Mouse (Mus musculus) midbrain, embryonic 16.5 days (tissue): ENCODE data around the gene Pla2g2e. TPM values are rescaled to one million over a fixed set of nuclear protein-coding genes. Genes with fewer than 3 reads are reported as not detected.
"Not testable (repeated sequence)": the region's sequence is repeated elsewhere in the genome, so short reads cannot be mapped to it uniquely, and the experiment has no call there.

Experiments used
- ATAC-seq: fragments of 200-750 bp; cut with Nextera tagmentation; 2 replicates; pipeline ENCODE4 v1.8.0; 2017; ENCODE audit warnings: moderate TSS enrichment
- H3K27ac ChIP-seq: fragments of 300-500 bp; sonication (generic); 2 replicates; pipeline ENCODE4 v1.5.1; 2014; ENCODE audit warnings: mild to moderate bottlenecking, low read length, mixed read lengths
- H3K27me3 ChIP-seq: fragments of 300-500 bp; sonication (generic); 2 replicates; pipeline ENCODE4 v1.6.1; 2014; ENCODE audit warnings: low read depth, low read length, mixed read lengths; ENCODE audit not compliant: control insufficient read depth, insufficient read depth
- H3K36me3 ChIP-seq: fragments of 300-500 bp; sonication (generic); 2 replicates; pipeline ENCODE4 v1.6.1; 2014; ENCODE audit warnings: mild to moderate bottlenecking, low read length, moderate library complexity, mixed read lengths; ENCODE audit not compliant: control insufficient read depth, insufficient read depth
- H3K4me1 ChIP-seq: fragments of 300-500 bp; sonication (generic); 2 replicates; pipeline ENCODE4 v1.6.1; 2014; ENCODE audit warnings: mild to moderate bottlenecking, low read length, mixed read lengths; ENCODE audit not compliant: control insufficient read depth, insufficient read depth
- H3K4me2 ChIP-seq: fragments of 300-500 bp; sonication (generic); 2 replicates; pipeline ENCODE4 v1.6.1; 2014; ENCODE audit warnings: mild to moderate bottlenecking, low read length, mixed read lengths
- H3K4me3 ChIP-seq: fragments of 300-500 bp; sonication (generic); 2 replicates; pipeline ENCODE4 v1.5.1; 2014; ENCODE audit warnings: low read depth, mild to moderate bottlenecking, low read length, moderate library complexity, mixed read lengths
- H3K9ac ChIP-seq: fragments of 300-500 bp; sonication (generic); 2 replicates; pipeline ENCODE4 v1.6.1; 2014; ENCODE audit warnings: low read depth, low read length, mixed read lengths
- H3K9me3 ChIP-seq: fragments of 300-500 bp; sonication (generic); replicated peaks from 2 replicates; pipeline ENCODE4 v1.6.1; 2014; ENCODE audit warnings: mild to moderate bottlenecking, low read length, mixed read lengths; ENCODE audit not compliant: control insufficient read depth, poor library complexity, severe bottlenecking
- WGBS: fragments of 180-500 bp; shearing (Covaris S2); extraction: QIAGEN DNeasy Blood & Tissue Kit; methylation state at CpG from one replicate; pipeline ENCODE4 v1.1.7; 2014; 5-methylcytosine and 5-hydroxymethylcytosine counted together
- polyA plus RNA-seq: library from polyadenylated mRNA; unstranded; fragments of >200 nt; fragmentation: Nextera tagmentation; extraction: Ambion mirVana; gene quantifications from 2 replicates; pipeline ENCODE4 v1.2.1, GENCODE M21; 2015

The Pla2g2e gene
- polyA plus RNA-seq, 1 experiment from 2014 or later, result not detected

DNA sequence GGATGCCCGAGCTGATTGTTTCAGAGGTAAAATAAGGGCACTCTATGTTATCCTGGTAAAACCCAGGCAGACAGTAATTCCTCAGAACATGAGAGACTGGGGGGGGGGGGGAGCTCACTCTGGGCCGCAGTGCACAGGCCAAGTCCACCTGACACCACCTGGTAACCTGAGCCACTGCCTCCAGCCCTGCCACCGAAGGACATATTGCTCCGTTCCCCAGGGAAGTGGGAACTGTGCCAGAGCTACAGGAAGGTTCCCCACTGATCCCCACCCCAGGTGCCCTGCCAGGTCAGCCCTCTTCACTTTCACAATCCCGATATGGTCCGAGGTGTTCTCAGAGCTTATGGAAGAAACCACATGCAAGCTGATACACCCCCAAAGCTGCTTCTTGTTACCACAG is 14.9 kb downstream of the Pla2g2e start:
- no peak for ATAC-seq
- H3K9me3 ChIP-seq, result no peaks in the 10 kb centered on the region
- no peak overlapping the region for H3K9ac ChIP-seq
- 89% methylated on average over 6 of the region's 6 CpGs for WGBS
- no peaks in the 10 kb centered on the region for H3K4me1 ChIP-seq
- no peak overlapping the region for H3K4me3 ChIP-seq
- peaks cover 42% of the 10 kb centered on the region for H3K36me3 ChIP-seq
- H3K27me3 ChIP-seq, result no peaks in the 10 kb centered on the region
- no peak overlapping the region for H3K27ac ChIP-seq
- no peak overlapping the region for H3K4me2 ChIP-seq

DNA sequence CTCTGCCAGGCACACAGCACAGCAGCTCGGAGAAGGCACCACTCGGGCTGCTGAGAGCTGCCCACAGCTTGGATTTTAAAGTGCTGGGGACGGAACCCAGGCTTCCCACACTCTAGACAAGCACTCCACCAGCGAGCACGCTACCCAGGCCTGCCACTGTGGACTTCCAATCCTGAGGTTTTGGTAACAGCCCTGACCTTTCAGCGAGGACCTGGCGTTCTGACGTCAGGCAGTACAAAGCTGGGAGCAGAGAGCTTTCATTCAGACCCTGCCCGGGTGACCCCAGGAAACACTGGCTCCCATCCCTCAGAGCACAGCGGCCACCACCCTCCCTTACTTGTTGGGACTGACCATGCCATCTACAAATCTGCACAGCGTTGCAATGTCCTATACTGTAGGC is 16.0 kb downstream of the Pla2g2e start:
- H3K9ac ChIP-seq, ATAC-seq, H3K4me2 ChIP-seq, H3K27me3 ChIP-seq, H3K9me3 ChIP-seq, H3K4me3 ChIP-seq, H3K4me1 ChIP-seq, H3K27ac ChIP-seq: not testable (repeated sequence)
- H3K36me3 ChIP-seq, result peaks cover 46% of the 10 kb centered on the region
- 93% methylated on average over 11 of the region's 11 CpGs for WGBS

GRCm38 (mm10) chr4:138899361-138899760 is 21.6 kb downstream of the Pla2g2e start:
- no peak overlapping the region for H3K27ac ChIP-seq
- H3K4me3 ChIP-seq, result no peak overlapping the region
- no peaks in the 10 kb centered on the region for H3K27me3 ChIP-seq
- no peak for ATAC-seq
- H3K36me3 ChIP-seq, result peaks cover 60% of the 10 kb centered on the region
- no peak overlapping the region for H3K4me2 ChIP-seq
- no peaks in the 10 kb centered on the region for H3K4me1 ChIP-seq
- no peaks in the 10 kb centered on the region for H3K9me3 ChIP-seq
- 83% methylated on average over 7 of the region's 7 CpGs for WGBS
- H3K9ac ChIP-seq, result no peak overlapping the region

- H3K27me3 ChIP-seq, result no peaks in the 10 kb centered on the region
- H3K36me3 ChIP-seq, result peaks cover 50% of the 10 kb centered on the region
- WGBS, result 95% methylated on average over 18 of the region's 18 CpGs
Measured at GRCm38 (mm10) chr4:138905624-138906337, 28.0 kb downstream of the Pla2g2e start.

DNA sequence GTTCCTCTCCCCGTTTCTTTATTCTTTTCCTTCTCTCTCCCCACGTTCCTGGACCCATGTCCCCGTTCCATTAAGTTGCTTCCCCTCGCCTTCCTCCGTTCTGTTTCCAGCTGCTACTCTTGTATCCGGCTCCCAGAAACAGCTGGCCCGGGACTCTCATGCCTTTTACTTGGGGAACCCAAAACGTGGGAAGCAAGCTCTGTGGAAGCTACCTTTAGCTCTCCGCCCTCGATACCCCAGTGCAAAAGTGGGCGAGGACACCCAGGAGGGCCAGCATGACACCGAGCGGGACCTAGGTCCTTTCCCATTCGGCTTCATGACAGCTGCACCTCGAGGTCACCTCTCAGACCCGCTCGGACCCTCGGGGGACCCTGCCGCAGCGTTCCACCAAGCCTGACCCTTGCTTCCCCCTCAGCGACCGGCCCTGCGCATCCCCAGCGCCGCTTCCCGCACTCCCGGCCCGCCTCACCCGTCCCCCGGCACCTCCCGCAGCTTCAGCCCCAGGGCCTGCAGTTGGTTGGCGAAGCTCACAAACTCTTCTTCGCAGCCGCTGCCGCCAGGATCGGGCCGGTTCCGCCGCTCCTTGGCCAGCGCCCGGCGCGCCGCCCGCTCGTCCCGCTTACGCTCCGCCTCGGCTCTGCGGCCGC is 35.5 kb downstream of the Pla2g2e start:
- H3K4me2 ChIP-seq, result peak overlapping the region; percentile 98
- peaks cover 11% of the 10 kb centered on the region for H3K4me1 ChIP-seq
- WGBS, result under 1% methylated on average over 46 of the region's 52 CpGs
- peak overlapping the region; percentile 80 for H3K27ac ChIP-seq
- no peaks in the 10 kb centered on the region; the same call in 1 of the 2 replicates for H3K27me3 ChIP-seq
- H3K9me3 ChIP-seq, result no peaks in the 10 kb centered on the region
- peak overlapping the region; percentile 93 for H3K4me3 ChIP-seq
- ATAC-seq, result peak; percentile 55
- peaks cover 5% of the 10 kb centered on the region; the same call in 1 of the 2 replicates for H3K36me3 ChIP-seq
- peak overlapping the region; percentile 91 for H3K9ac ChIP-seq

More at GRCm38 (mm10) chr4:138905624-138906337, 28.0 kb downstream of the Pla2g2e start:
- no peak overlapping the region for H3K9ac ChIP-seq
- ATAC-seq, result no peak
- no peaks in the 10 kb centered on the region for H3K4me1 ChIP-seq
- H3K4me2 ChIP-seq, result no peak overlapping the region
- H3K4me3 ChIP-seq, result no peak overlapping the region
- H3K9me3 ChIP-seq, result no peaks in the 10 kb centered on the region
- H3K27ac ChIP-seq, result no peak overlapping the region

DNA sequence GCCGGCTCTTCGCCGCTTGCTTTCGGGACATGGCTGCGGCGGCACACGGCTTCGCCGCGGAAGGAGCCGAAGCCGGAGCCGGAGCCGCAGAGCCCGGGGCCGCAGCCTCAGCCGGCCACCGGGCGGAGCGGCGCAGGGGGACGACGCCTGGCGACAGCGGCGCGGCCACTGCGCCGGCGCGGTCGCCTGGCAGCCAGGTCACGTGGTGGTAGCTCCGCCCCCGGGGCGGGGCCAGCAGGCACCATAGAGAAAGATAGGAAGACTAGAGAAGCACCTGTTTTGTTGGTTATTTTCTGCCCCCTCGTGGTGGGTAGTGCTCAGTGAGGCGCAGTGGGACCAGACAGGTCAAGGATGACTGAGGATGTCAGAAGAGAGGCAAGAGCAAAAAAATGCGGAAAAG is 36.1 kb downstream of the Pla2g2e start, which contains the start of gene Otud3:
Otud3 (minus strand) TSS at position 149 of the 400 bp plus-strand sequence.
- H3K4me1 ChIP-seq, result peaks cover 11% of the 10 kb centered on the region
- H3K27ac ChIP-seq, result peak within 1 kb of the TSS; percentile 80
- peaks cover 4% of the 10 kb centered on the region; the same call in 1 of the 2 replicates for H3K36me3 ChIP-seq
- no peaks in the 10 kb centered on the region for H3K9me3 ChIP-seq
- peak within 1 kb of the TSS; percentile 93 for H3K4me3 ChIP-seq
- under 1% methylated on average over 31 of the region's 39 CpGs for WGBS
- ATAC-seq, result peak; percentile 92
- H3K9ac ChIP-seq, result peak within 1 kb of the TSS; percentile 91
- H3K4me2 ChIP-seq, result peak within 1 kb of the TSS; percentile 98
- H3K27me3 ChIP-seq, result no peaks in the 10 kb centered on the region; the same call in 1 of the 2 replicates

DNA sequence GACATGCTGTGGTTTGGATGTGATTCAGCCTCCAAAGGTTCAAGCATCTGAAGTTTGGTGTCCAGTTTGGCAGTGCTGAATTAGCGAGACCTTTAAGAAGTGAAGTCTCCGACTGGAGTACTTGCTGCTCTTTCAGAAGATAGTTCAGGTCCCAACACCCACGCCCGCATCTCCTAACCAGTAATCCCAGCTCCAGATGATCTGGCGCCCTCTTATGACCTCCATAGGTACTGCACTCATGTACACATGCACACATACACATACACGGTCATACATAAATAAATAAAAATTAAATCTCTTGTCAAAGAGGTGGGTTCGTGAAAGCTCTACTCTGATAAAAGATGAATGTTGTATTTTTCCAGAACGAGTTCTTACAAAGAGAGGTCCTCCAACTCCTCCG is 39.5 kb downstream of the Pla2g2e start:
- peaks cover 13% of the 10 kb centered on the region for H3K4me1 ChIP-seq
- no peak overlapping the region for H3K4me3 ChIP-seq
- ATAC-seq, result no peak
- no peak overlapping the region for H3K27ac ChIP-seq
- H3K9ac ChIP-seq, result no peak overlapping the region
- no peaks in the 10 kb centered on the region for H3K9me3 ChIP-seq
- no peaks in the 10 kb centered on the region; the same call in 1 of the 2 replicates for H3K27me3 ChIP-seq
- H3K4me2 ChIP-seq, result no peak overlapping the region
- H3K36me3 ChIP-seq, result no peaks in the 10 kb centered on the region
- 88% methylated on average over 9 of the region's 9 CpGs for WGBS

- peak overlapping the region; percentile 68 for H3K4me2 ChIP-seq
- no peaks in the 10 kb centered on the region for H3K9me3 ChIP-seq
- no peak overlapping the region for H3K27ac ChIP-seq
- H3K36me3 ChIP-seq, result no peaks in the 10 kb centered on the region
- H3K4me1 ChIP-seq, result peaks cover 9% of the 10 kb centered on the region
- H3K4me3 ChIP-seq, result peak overlapping the region; percentile 40
- ATAC-seq, result peak; percentile 69
- peak overlapping the region; percentile 57 for H3K9ac ChIP-seq
- WGBS, result 33% methylated on average over 20 of the region's 20 CpGs
- H3K27me3 ChIP-seq, result no peaks in the 10 kb centered on the region; the same call in 1 of the 2 replicates
Measured at GRCm38 (mm10) chr4:138921254-138922130, 43.8 kb downstream of the Pla2g2e start.
